Mouse (Mus musculus) limb, embryonic 10.5 days (tissue): ENCODE results near the gene H2-Eb2. TPM values are rescaled to one million over a fixed set of nuclear protein-coding genes. Genes with fewer than 3 reads are reported as not detected.
A peak's percentile ranks its signal among the peaks of the same experiment; 100 is the strongest.

Experiments
- DNase-seq: peaks from one replicate; pipeline ENCODE4 v3.0.0-alpha.2; 2017; ENCODE audit warnings: low spot score
- H3K27ac ChIP-seq: fragments of 300-500 bp; sonication (generic); 2 replicates; pipeline ENCODE4 v1.5.1; 2016; ENCODE audit warnings: mild to moderate bottlenecking
- H3K27me3 ChIP-seq: fragments of 300-500 bp; sonication (generic); 2 replicates; pipeline ENCODE4 v1.6.1; 2016; ENCODE audit warnings: low read depth, mild to moderate bottlenecking; ENCODE audit not compliant: poor library complexity, severe bottlenecking
- H3K36me3 ChIP-seq: fragments of 300-500 bp; sonication (generic); 2 replicates; pipeline ENCODE4 v1.6.1; 2016; ENCODE audit warnings: mild to moderate bottlenecking, moderate library complexity
- H3K4me1 ChIP-seq: fragments of 300-500 bp; sonication (generic); 2 replicates; pipeline ENCODE4 v1.6.1; 2016
- H3K4me3 ChIP-seq: fragments of 300-500 bp; sonication (generic); 2 replicates; pipeline ENCODE4 v1.5.1; 2016; ENCODE audit warnings: mild to moderate bottlenecking, moderate library complexity
- H3K9me3 ChIP-seq: fragments of 300-500 bp; sonication (generic); replicated peaks from 2 replicates; pipeline ENCODE4 v1.6.1; 2016; ENCODE audit warnings: mild to moderate bottlenecking
- WGBS: fragments of 180-500 bp; shearing (Covaris S2); methylation state at CpG from one replicate; pipeline ENCODE4 v1.1.7; 2016; 5-methylcytosine and 5-hydroxymethylcytosine counted together
- polyA plus RNA-seq: library from polyadenylated mRNA; unstranded; fragments of >200 nt; fragmentation: Nextera tagmentation; extraction: Ambion mirVana; gene quantifications from 2 replicates; pipeline ENCODE4 v1.2.1, GENCODE M21; 2016

The H2-Eb2 gene
- polyA plus RNA-seq, 1 experiment from 2014 or later: not detected

GRCm38 (mm10) chr17:34295891-34296794 is 29.3 kb upstream of the H2-Eb2 start:
- DNase-seq: peak; percentile 34
- 29% methylated on average over 23 of the region's 23 CpGs for WGBS

GRCm38 (mm10) chr17:34299356-34299755 is 26.1 kb upstream of the H2-Eb2 start:
- H3K27ac ChIP-seq: no peak overlapping the region
- peaks cover 7% of the 10 kb centered on the region for H3K27me3 ChIP-seq
- no peak overlapping the region for H3K4me3 ChIP-seq
- no peaks in the 10 kb centered on the region for H3K9me3 ChIP-seq
- no peak for DNase-seq
- WGBS: 73% methylated on average over 3 of the region's 3 CpGs
- peaks cover 6% of the 10 kb centered on the region for H3K4me1 ChIP-seq
- H3K36me3 ChIP-seq: no peaks in the 10 kb centered on the region

More at GRCm38 (mm10) chr17:34295891-34296794, 29.3 kb upstream of the H2-Eb2 start:
- Histone ChIP-seq H3K4me1 (peaks cover 6% of the 10 kb centered on the region), H3K27me3 (peaks cover 7% of the 10 kb centered on the region), H3K36me3 (no peaks in the 10 kb centered on the region), H3K9me3 (no peaks in the 10 kb centered on the region), H3K4me3 (peak overlapping the region; percentile 41), H3K27ac (no peak overlapping the region)

- Histone ChIP-seq H3K36me3 (no peaks in the 10 kb centered on the region), H3K27ac (no peak overlapping the region), H3K4me3 (no peak overlapping the region), H3K4me1 (peaks cover 6% of the 10 kb centered on the region), H3K9me3 (no peaks in the 10 kb centered on the region), H3K27me3 (peaks cover 7% of the 10 kb centered on the region)
- WGBS: 93% methylated on average over 8 of the region's 8 CpGs
- DNase-seq: no peak
Measured at GRCm38 (mm10) chr17:34300071-34300470, 25.4 kb upstream of the H2-Eb2 start.

GRCm38 (mm10) chr17:34300691-34301566 is 24.5 kb upstream of the H2-Eb2 start:
- 79% methylated on average over 23 of the region's 23 CpGs for WGBS
- H3K4me3 ChIP-seq: no peak overlapping the region
- H3K36me3 ChIP-seq: no peaks in the 10 kb centered on the region
- peaks cover 7% of the 10 kb centered on the region for H3K27me3 ChIP-seq
- peaks cover 6% of the 10 kb centered on the region for H3K4me1 ChIP-seq
- no peaks in the 10 kb centered on the region for H3K9me3 ChIP-seq
- DNase-seq: no peak
- no peak overlapping the region for H3K27ac ChIP-seq

GRCm38 (mm10) chr17:34301670-34302190 is 23.7 kb upstream of the H2-Eb2 start:
- WGBS: 91% methylated on average over 4 of the region's 4 CpGs
- Histone ChIP-seq H3K9me3 (no peaks in the 10 kb centered on the region), H3K27me3 (peaks cover 4% of the 10 kb centered on the region), H3K4me3 (no peak overlapping the region), H3K27ac (no peak overlapping the region), H3K4me1 (0 out of 2 replicates have a peak, but pooled peaks cover 2% of the 10 kb centered on the region), H3K36me3 (no peaks in the 10 kb centered on the region)
- no peak for DNase-seq

GRCm38 (mm10) chr17:34303789-34304188 is 21.7 kb upstream of the H2-Eb2 start:
- Histone ChIP-seq H3K4me1 (0 out of 2 replicates have a peak, but pooled peaks cover 2% of the 10 kb centered on the region), H3K9me3 (no peaks in the 10 kb centered on the region), H3K27ac (no peak overlapping the region), H3K4me3 (no peak overlapping the region), H3K36me3 (no peaks in the 10 kb centered on the region), H3K27me3 (peaks cover 5% of the 10 kb centered on the region; the same call in 1 of the 2 replicates)
- DNase-seq: no peak
- WGBS: 84% methylated on average over 2 of the region's 2 CpGs

GRCm38 (mm10) chr17:34304751-34305150 is 20.7 kb upstream of the H2-Eb2 start:
- Histone ChIP-seq H3K4me3 (no peak overlapping the region), H3K36me3 (no peaks in the 10 kb centered on the region), H3K9me3 (no peaks in the 10 kb centered on the region), H3K4me1 (peaks cover 8% of the 10 kb centered on the region), H3K27me3 (peaks cover 5% of the 10 kb centered on the region; the same call in 1 of the 2 replicates), H3K27ac (no peak overlapping the region)
- no peak for DNase-seq
- WGBS: 9% methylated on average over 4 of the region's 4 CpGs

GRCm38 (mm10) chr17:34305380-34306030 is 20.0 kb upstream of the H2-Eb2 start, which contains the start of gene H2-Eb1:
Gene H2-Eb1 (plus strand): TSS chr17:34305867.
- H3K27ac ChIP-seq: no peak within 1 kb of the TSS
- H3K4me3 ChIP-seq: no peak within 1 kb of the TSS
- peak; percentile 71 for DNase-seq
- H3K36me3 ChIP-seq: no peaks in the 10 kb centered on the region
- peaks cover 5% of the 10 kb centered on the region; the same call in 1 of the 2 replicates for H3K27me3 ChIP-seq
- H3K9me3 ChIP-seq: no peaks in the 10 kb centered on the region
- peaks cover 11% of the 10 kb centered on the region for H3K4me1 ChIP-seq

- Histone ChIP-seq H3K4me3 (no peak overlapping the region), H3K27ac (no peak overlapping the region)
- WGBS: 86% methylated on average over 2 of the region's 2 CpGs
Measured at GRCm38 (mm10) chr17:34306407-34306806, 19.1 kb upstream of the H2-Eb2 start.

GRCm38 (mm10) chr17:34307216-34307615 is 18.2 kb upstream of the H2-Eb2 start:
- Histone ChIP-seq H3K4me3 (no peak overlapping the region), H3K27ac (no peak overlapping the region), H3K4me1 (peaks cover 11% of the 10 kb centered on the region), H3K9me3 (no peaks in the 10 kb centered on the region), H3K27me3 (peaks cover 5% of the 10 kb centered on the region; the same call in 1 of the 2 replicates), H3K36me3 (no peaks in the 10 kb centered on the region)
- DNase-seq: no peak

More at GRCm38 (mm10) chr17:34306407-34306806, 19.1 kb upstream of the H2-Eb2 start:
- Histone ChIP-seq H3K27me3 (peaks cover 5% of the 10 kb centered on the region; the same call in 1 of the 2 replicates), H3K36me3 (no peaks in the 10 kb centered on the region), H3K9me3 (no peaks in the 10 kb centered on the region), H3K4me1 (peaks cover 11% of the 10 kb centered on the region)
- no peak for DNase-seq

- WGBS: 81% methylated on average over 4 of the region's 4 CpGs
- no peaks in the 10 kb centered on the region for H3K36me3 ChIP-seq
- peaks cover 11% of the 10 kb centered on the region for H3K4me1 ChIP-seq
- no peak overlapping the region for H3K27ac ChIP-seq
- DNase-seq: no peak
- no peaks in the 10 kb centered on the region for H3K9me3 ChIP-seq
- peaks cover 5% of the 10 kb centered on the region; the same call in 1 of the 2 replicates for H3K27me3 ChIP-seq
- no peak overlapping the region for H3K4me3 ChIP-seq
Measured at GRCm38 (mm10) chr17:34308161-34308560, 17.3 kb upstream of the H2-Eb2 start.

GRCm38 (mm10) chr17:34309225-34309624 is 16.2 kb upstream of the H2-Eb2 start:
- 36% methylated on average over 10 of the region's 10 CpGs for WGBS
- Histone ChIP-seq H3K27me3 (peaks cover 5% of the 10 kb centered on the region; the same call in 1 of the 2 replicates), H3K4me3 (peak overlapping the region; percentile 61), H3K9me3 (no peaks in the 10 kb centered on the region), H3K36me3 (no peaks in the 10 kb centered on the region), H3K4me1 (peaks cover 11% of the 10 kb centered on the region), H3K27ac (peak overlapping the region; percentile 83)
- peak; percentile 36 for DNase-seq
